Mouse (Mus musculus) MEL-GATA-1-ER (cell line): ENCODE measurements around the gene Nova1.

ENCODE experiments used
- DNase-seq: peaks from one replicate; pipeline ENCODE4 v3.0.0-alpha.2; 2012; ENCODE audit warnings: low read depth; ENCODE audit errors: extremely low read depth

Gene Nova1

GRCm38 (mm10) chr12:46676341-46676740, 142.4 kb downstream of the Nova1 start:
- DNase-seq, result no peak

DNA sequence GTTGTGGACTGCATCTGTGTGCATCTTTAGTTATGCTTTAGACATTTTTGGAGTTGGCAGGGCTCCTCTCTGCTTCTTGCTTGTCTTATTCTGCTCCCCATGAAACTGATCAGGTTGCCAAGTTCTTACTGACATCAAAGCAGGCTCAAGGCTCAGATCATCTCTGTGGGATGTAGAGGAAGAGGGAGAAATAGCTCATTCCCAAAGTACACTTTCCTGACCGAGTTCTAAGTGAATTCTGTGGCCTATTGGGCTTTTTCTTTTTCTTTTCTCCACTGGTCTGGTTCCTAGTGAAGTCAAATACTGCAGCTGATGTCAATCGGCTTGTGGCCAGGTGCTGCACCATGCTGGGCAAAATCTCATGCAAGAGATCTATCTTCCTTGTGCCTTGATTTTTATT, 152.0 kb downstream of the Nova1 start:
- no peak for DNase-seq

- DNase-seq, result no peak
Measured at GRCm38 (mm10) chr12:46646139-46646611, 172.6 kb downstream of the Nova1 start.

- no peak for DNase-seq
Measured at GRCm38 (mm10) chr12:46645365-46645962, 173.3 kb downstream of the Nova1 start.
